Mouse (Mus musculus) kidney, adult 11 months (tissue): ENCODE results near the gene Pheta2.

Source experiments
- DNase-seq: peaks from one replicate; pipeline ENCODE4 v3.0.0; 2022

The Pheta2 gene

GRCm38 (mm10) chr15:82343368-82344287, 4.9 kb downstream of the Pheta2 start:
- DNase-seq, result peak; percentile 78

GRCm38 (mm10) chr15:82344971-82345370, 6.2 kb downstream of the Pheta2 start:
- no peak for DNase-seq

- DNase-seq, result peak; percentile 98
These were observed 7.2 kb downstream of the Pheta2 start for GRCm38 (mm10) chr15:82345820-82346470.

GRCm38 (mm10) chr15:82346580-82347302, 8.0 kb downstream of the Pheta2 start:
- no peak for DNase-seq

- DNase-seq, result no peak
These were observed 8.5 kb downstream of the Pheta2 start for GRCm38 (mm10) chr15:82347303-82347676.

- no peak for DNase-seq
These were observed 9.1 kb downstream of the Pheta2 start for GRCm38 (mm10) chr15:82347852-82348251.

GRCm38 (mm10) chr15:82348258-82348998, 9.7 kb downstream of the Pheta2 start:
- DNase-seq, result no peak

- no peak for DNase-seq
These were observed 10.2 kb downstream of the Pheta2 start for GRCm38 (mm10) chr15:82348999-82349341.

- DNase-seq, result no peak
These were observed 11.6 kb downstream of the Pheta2 start for GRCm38 (mm10) chr15:82350349-82350748.

- no peak for DNase-seq
These were observed 12.7 kb downstream of the Pheta2 start for GRCm38 (mm10) chr15:82351480-82351879.

- peak; percentile 36 for DNase-seq
These were observed 14.5 kb downstream of the Pheta2 start for GRCm38 (mm10) chr15:82353078-82353744.

GRCm38 (mm10) chr15:82353745-82354113, 15.0 kb downstream of the Pheta2 start:
- no peak for DNase-seq

GRCm38 (mm10) chr15:82354126-82354945, 15.6 kb downstream of the Pheta2 start, which contains the start of gene Ndufa6:
TSS of gene Ndufa6 (minus strand) at chr15:82354322.
- peak; percentile 97 for DNase-seq

- peak; percentile 64 for DNase-seq
These were observed 19.9 kb downstream of the Pheta2 start for GRCm38 (mm10) chr15:82358431-82359260.

- DNase-seq, result peak; percentile 56
These were observed 22.8 kb downstream of the Pheta2 start for GRCm38 (mm10) chr15:82361459-82362018.

GRCm38 (mm10) chr15:82362234-82362633, 23.5 kb downstream of the Pheta2 start:
- DNase-seq, result peak; percentile 25

GRCm38 (mm10) chr15:82363801-82364200, 25.1 kb downstream of the Pheta2 start:
- DNase-seq, result peak; percentile 1

- peak; percentile 1 for DNase-seq
These were observed 25.8 kb downstream of the Pheta2 start for GRCm38 (mm10) chr15:82364561-82364960.

- peak; percentile 0 for DNase-seq
These were observed 29.4 kb downstream of the Pheta2 start for GRCm38 (mm10) chr15:82368146-82368545.

GRCm38 (mm10) chr15:82368851-82369250, 30.1 kb downstream of the Pheta2 start:
- no peak for DNase-seq
